Mouse (Mus musculus) testis, adult 2 months (tissue): ENCODE measurements around the gene Crybb2. TPM values are rescaled to one million over a fixed set of nuclear protein-coding genes. Genes with fewer than 3 reads are reported as not detected.
A peak's percentile ranks its signal among the peaks of the same experiment; 100 is the strongest.

Experiments used
- H3K27ac ChIP-seq: fragments of 200-500 bp; 2 replicates; pipeline ENCODE4 v1.5.1; 2012; ENCODE audit warnings: low read depth, low read length; ENCODE audit not compliant: control insufficient read depth, insufficient read depth
- H3K27me3 ChIP-seq: fragments of 200-500 bp; 2 replicates; pipeline ENCODE4 v1.6.1; 2012; ENCODE audit warnings: mild to moderate bottlenecking, low read length, moderate library complexity; ENCODE audit not compliant: control insufficient read depth, insufficient read depth
- H3K36me3 ChIP-seq: fragments of 200-500 bp; 2 replicates; pipeline ENCODE4 v1.6.1; 2012; ENCODE audit warnings: mild to moderate bottlenecking, low read length; ENCODE audit not compliant: control insufficient read depth, insufficient read depth
- H3K4me1 ChIP-seq: fragments of 200-500 bp; 2 replicates; pipeline ENCODE4 v1.6.1; 2012; ENCODE audit warnings: low read length; ENCODE audit not compliant: control insufficient read depth, insufficient read depth
- H3K4me3 ChIP-seq: fragments of 200-500 bp; 2 replicates; pipeline ENCODE4 v1.5.1; 2012; ENCODE audit warnings: low read depth, mild to moderate bottlenecking, low read length, moderate library complexity, mixed read lengths; ENCODE audit not compliant: control insufficient read depth
- CTCF ChIP-seq: fragments of 200-500 bp; IDR thresholded peaks from 2 replicates; pipeline ENCODE4 v1.5.1; 2012; ENCODE audit warnings: low read depth, mild to moderate bottlenecking, inconsistent platforms, low read length, moderate library complexity; ENCODE audit not compliant: control insufficient read depth, insufficient read depth, insufficient replicate concordance
- POLR2A ChIP-seq: fragments of 200-500 bp; IDR thresholded peaks from 2 replicates; pipeline ENCODE4 v1.6.1; 2012; ENCODE audit warnings: low read depth, mild to moderate bottlenecking, inconsistent platforms, low read length, moderate library complexity; ENCODE audit not compliant: control insufficient read depth
- polyA plus RNA-seq: library from polyadenylated mRNA; depleted of rRNA; stranded (reverse); fragments of >200 nt; gene quantifications from 2 replicates; pipeline ENCODE4 v1.2.3, GENCODE M21; 2012

Crybb2 gene
- polyA plus RNA-seq, 1 experiment, result not detected

DNA sequence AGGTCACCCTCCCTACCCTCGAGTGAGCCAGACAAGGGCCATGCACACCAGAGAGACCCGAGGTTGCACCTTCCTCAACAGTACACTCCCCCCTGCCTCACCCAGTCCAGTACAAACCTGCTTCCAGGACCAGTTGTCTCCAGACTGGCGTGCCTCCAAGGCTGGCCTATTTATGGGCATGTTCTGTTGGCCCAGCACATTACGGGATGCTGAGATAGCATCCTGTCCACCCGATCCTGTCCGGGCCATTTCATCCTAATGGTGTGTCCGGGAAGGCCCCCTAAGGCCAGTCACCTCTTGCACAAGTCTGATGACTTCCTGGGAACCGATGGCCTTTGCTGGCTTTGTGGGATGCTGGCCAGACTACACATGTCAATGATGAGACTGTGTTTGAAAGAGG is 11.5 kb upstream of the Crybb2 start, which contains the start of gene Crybb3:
Gene Crybb3, minus strand, starts transcription at position 146 of the 400 bp plus-strand sequence.
- peak within 1 kb of the TSS; percentile 35 for H3K27ac ChIP-seq
- H3K27me3 ChIP-seq, result no peaks in the 10 kb centered on the region
- no peak for TF ChIP-seq CTCF
- no peak for TF ChIP-seq POLR2A
- peaks cover 18% of the 10 kb centered on the region for H3K4me1 ChIP-seq
- H3K4me3 ChIP-seq, result no peak within 1 kb of the TSS
- no peaks in the 10 kb centered on the region for H3K36me3 ChIP-seq

DNA sequence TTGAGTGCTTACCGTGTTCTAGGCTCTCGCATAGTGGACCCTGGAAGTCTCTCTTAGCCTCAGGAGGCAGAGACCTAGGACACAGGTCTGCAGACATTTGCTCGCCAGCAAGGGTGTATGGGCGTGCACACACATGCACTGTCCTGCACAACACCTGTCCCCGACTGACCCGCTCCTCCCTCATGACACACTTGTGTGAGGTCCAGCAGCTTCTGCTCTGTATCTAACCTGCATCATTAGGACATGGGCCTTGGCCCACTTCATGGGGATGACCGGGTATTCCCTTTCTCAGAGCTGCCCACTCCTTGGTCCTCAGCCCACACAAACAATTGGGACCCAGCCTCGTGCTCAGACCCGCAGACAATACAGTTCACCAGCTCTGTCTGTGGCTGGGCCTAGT is 11.1 kb upstream of the Crybb2 start:
- no peak overlapping the region for H3K27ac ChIP-seq
- peaks cover 16% of the 10 kb centered on the region for H3K4me1 ChIP-seq
- H3K4me3 ChIP-seq, result no peak overlapping the region
- TF ChIP-seq POLR2A, result no peak
- no peak for TF ChIP-seq CTCF
- no peaks in the 10 kb centered on the region for H3K27me3 ChIP-seq
- H3K36me3 ChIP-seq, result no peaks in the 10 kb centered on the region

GRCm38 (mm10) chr5:113079783-113080182 is 9.9 kb upstream of the Crybb2 start:
- peaks cover 10% of the 10 kb centered on the region for H3K4me1 ChIP-seq
- no peaks in the 10 kb centered on the region for H3K36me3 ChIP-seq
- H3K4me3 ChIP-seq, result no peak overlapping the region
- TF ChIP-seq CTCF (peak; percentile 70; the same call in 1 of the 2 replicates), POLR2A (no peak)
- H3K27ac ChIP-seq, result no peak overlapping the region
- no peaks in the 10 kb centered on the region for H3K27me3 ChIP-seq

DNA sequence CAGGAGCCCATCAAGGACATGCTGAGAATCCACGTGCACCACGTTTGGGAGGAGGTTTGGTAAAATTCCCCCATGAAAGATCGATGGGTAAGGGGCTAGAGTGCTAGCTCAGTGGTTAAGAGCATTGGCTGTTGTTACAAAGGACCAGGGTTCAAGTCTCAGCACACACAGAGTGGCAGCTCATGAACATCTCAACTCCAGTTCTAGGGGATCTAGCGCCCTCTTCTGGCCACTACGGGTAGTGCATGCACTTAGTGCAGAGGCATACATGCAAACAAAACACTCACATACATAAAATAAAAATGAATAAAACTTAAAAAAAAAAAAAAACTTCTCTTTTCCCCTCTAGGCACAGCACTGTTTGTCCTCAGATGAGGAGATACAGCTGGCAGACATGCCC is 8.8 kb upstream of the Crybb2 start:
- H3K4me1 ChIP-seq, result peaks cover 9% of the 10 kb centered on the region
- TF ChIP-seq POLR2A (no peak), CTCF (peak; percentile 72; the same call in 1 of the 2 replicates)
- H3K4me3 ChIP-seq, result no peak overlapping the region
- H3K36me3 ChIP-seq, result no peaks in the 10 kb centered on the region
- no peaks in the 10 kb centered on the region for H3K27me3 ChIP-seq
- no peak overlapping the region for H3K27ac ChIP-seq

GRCm38 (mm10) chr5:113054308-113054707 is 15.6 kb downstream of the Crybb2 start:
- no peak overlapping the region for H3K4me3 ChIP-seq
- H3K27ac ChIP-seq, result no peak overlapping the region
- H3K4me1 ChIP-seq, result no peaks in the 10 kb centered on the region
- no peaks in the 10 kb centered on the region for H3K27me3 ChIP-seq
- H3K36me3 ChIP-seq, result no peaks in the 10 kb centered on the region
- TF ChIP-seq POLR2A (no peak), CTCF (peak; percentile 92)

DNA sequence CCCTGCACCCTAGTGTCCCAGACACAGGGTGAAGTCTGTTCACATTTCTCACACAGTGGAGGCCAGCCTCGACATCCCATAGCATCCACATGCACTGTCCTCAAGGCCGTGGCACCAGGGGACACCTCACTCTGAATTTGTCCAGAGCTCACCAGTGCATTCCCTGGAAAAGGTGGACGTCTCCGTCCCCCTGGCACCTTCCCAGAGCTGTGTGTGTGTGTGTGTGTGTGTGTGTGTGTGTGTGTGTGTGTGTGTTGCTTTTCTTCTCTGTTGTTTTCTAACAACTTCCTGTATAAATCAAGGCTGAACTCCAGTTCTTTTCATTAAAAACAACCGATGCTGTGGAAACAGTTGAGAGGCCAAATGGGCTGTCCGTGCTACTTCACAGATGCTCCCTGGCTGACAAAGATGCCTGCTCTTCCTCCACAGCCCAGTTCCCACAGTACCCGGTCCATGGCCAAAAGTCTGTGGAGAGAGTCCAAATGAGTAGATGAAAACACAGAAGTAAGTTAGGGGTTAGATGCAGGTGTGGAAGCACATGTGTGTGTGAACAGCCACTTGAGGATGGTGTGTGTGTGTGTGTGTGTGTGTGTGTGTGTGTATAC is 19.2 kb downstream of the Crybb2 start:
- TF ChIP-seq CTCF, result no peak
- no peak for TF ChIP-seq POLR2A
- H3K4me3 ChIP-seq, result no peak overlapping the region
- no peaks in the 10 kb centered on the region for H3K36me3 ChIP-seq
- no peak overlapping the region for H3K27ac ChIP-seq
- no peaks in the 10 kb centered on the region for H3K27me3 ChIP-seq
- no peaks in the 10 kb centered on the region for H3K4me1 ChIP-seq

- no peak overlapping the region for H3K27ac ChIP-seq
- H3K27me3 ChIP-seq, result no peaks in the 10 kb centered on the region
- no peak for TF ChIP-seq POLR2A
- no peak for TF ChIP-seq CTCF
- no peak overlapping the region for H3K4me3 ChIP-seq
- no peaks in the 10 kb centered on the region for H3K4me1 ChIP-seq
- no peaks in the 10 kb centered on the region for H3K36me3 ChIP-seq
These were observed 20.0 kb downstream of the Crybb2 start for GRCm38 (mm10) chr5:113049876-113050275.
